Mouse (Mus musculus) stomach, embryonic 14.5 days (tissue): ENCODE data around the gene Hoxa2. TPM values are rescaled to one million over a fixed set of nuclear protein-coding genes. Genes with fewer than 3 reads are reported as not detected.

Experiments
- ATAC-seq: fragments of 200-750 bp; cut with Nextera tagmentation; 2 replicates; pipeline ENCODE4 v1.8.0; 2017; ENCODE audit warnings: low read depth, moderate TSS enrichment; ENCODE audit not compliant: insufficient number of reproducible peaks, insufficient read depth, low FRiP score
- H3K27ac ChIP-seq: fragments of 300-500 bp; sonication (generic); 2 replicates; pipeline ENCODE4 v1.5.1; 2014; ENCODE audit warnings: mild to moderate bottlenecking, low read length, moderate library complexity, mixed read lengths
- H3K27me3 ChIP-seq: fragments of 300-500 bp; sonication (generic); 2 replicates; pipeline ENCODE4 v1.6.1; 2014; ENCODE audit warnings: low read length, control low read depth, mixed read lengths; ENCODE audit not compliant: control insufficient read depth, insufficient read depth
- H3K36me3 ChIP-seq: fragments of 300-500 bp; sonication (generic); 2 replicates; pipeline ENCODE4 v1.6.1; 2014; ENCODE audit warnings: mild to moderate bottlenecking, control low read depth, low read length, moderate library complexity, mixed read lengths; ENCODE audit not compliant: control insufficient read depth, insufficient read depth
- H3K4me1 ChIP-seq: fragments of 300-500 bp; sonication (generic); 2 replicates; pipeline ENCODE4 v1.6.1; 2014; ENCODE audit warnings: low read length, control low read depth, mixed read lengths; ENCODE audit not compliant: control insufficient read depth, insufficient read depth
- H3K4me2 ChIP-seq: fragments of 300-500 bp; sonication (generic); replicated peaks from 2 replicates; pipeline ENCODE4 v1.6.1; 2014; ENCODE audit warnings: low read depth, low read length, control low read depth
- H3K4me3 ChIP-seq: fragments of 300-500 bp; sonication (generic); 2 replicates; pipeline ENCODE4 v1.5.1; 2014; ENCODE audit warnings: low read depth, low read length, control low read depth
- H3K9ac ChIP-seq: fragments of 300-500 bp; sonication (generic); replicated peaks from 2 replicates; pipeline ENCODE4 v1.6.1; 2014; ENCODE audit warnings: low read depth, mild to moderate bottlenecking, control low read depth, low read length, moderate library complexity, mixed read lengths
- H3K9me3 ChIP-seq: fragments of 300-500 bp; sonication (generic); 2 replicates; pipeline ENCODE4 v1.6.1; 2016; ENCODE audit warnings: low read depth, low read length, control low read depth; ENCODE audit not compliant: control insufficient read depth
- WGBS: fragments of 180-500 bp; shearing (Covaris S2); extraction: QIAGEN DNeasy Blood & Tissue Kit; methylation state at CpG from one replicate; pipeline ENCODE4 v1.1.7; 2014; 5-methylcytosine and 5-hydroxymethylcytosine counted together
- polyA plus RNA-seq: library from polyadenylated mRNA; unstranded; fragments of >200 nt; fragmentation: Nextera tagmentation; extraction: Ambion mirVana; gene quantifications from 2 replicates; pipeline ENCODE4 v1.2.1, GENCODE M21; 2014

The Hoxa2 gene
- polyA plus RNA-seq, 1 experiment from 2014 or later, result 17.4 TPM

- Histone ChIP-seq H3K9me3 (no peaks in the 10 kb centered on the region), H3K27ac (peak overlapping the region; percentile 97), H3K27me3 (no peaks in the 10 kb centered on the region), H3K36me3 (no peaks in the 10 kb centered on the region), H3K4me2 (peak overlapping the region; percentile 90), H3K4me1 (peaks cover 43% of the 10 kb centered on the region), H3K4me3 (no peak overlapping the region; the same call in 1 of the 2 replicates), H3K9ac (peak overlapping the region; percentile 22)
- 10% methylated on average over 10 of the region's 10 CpGs for WGBS
- ATAC-seq, result no peak
Observed at GRCm38 (mm10) chr6:52194690-52195089, 30.1 kb upstream of the Hoxa2 start.

GRCm38 (mm10) chr6:52191860-52192550 is 27.4 kb upstream of the Hoxa2 start:
- peak overlapping the region; percentile 74 for H3K9ac ChIP-seq
- peak overlapping the region; percentile 47 for H3K4me3 ChIP-seq
- under 1% methylated on average over 37 of the region's 55 CpGs for WGBS
- peaks cover 60% of the 10 kb centered on the region for H3K4me1 ChIP-seq
- no peaks in the 10 kb centered on the region for H3K9me3 ChIP-seq
- H3K27ac ChIP-seq, result peak overlapping the region; percentile 97
- no peaks in the 10 kb centered on the region for H3K27me3 ChIP-seq
- peak overlapping the region; percentile 90 for H3K4me2 ChIP-seq
- no peaks in the 10 kb centered on the region for H3K36me3 ChIP-seq
- ATAC-seq, result peak; percentile 74

GRCm38 (mm10) chr6:52190906-52191810 is 26.5 kb upstream of the Hoxa2 start, which contains the start of gene Hoxa4:
Gene Hoxa4, minus strand, starts transcription at chr6:52191753.
- WGBS, result 1% methylated on average over 63 of the region's 102 CpGs
- no peak for ATAC-seq

GRCm38 (mm10) chr6:52190410-52190809 is 25.8 kb upstream of the Hoxa2 start:
- H3K4me3 ChIP-seq, result peak overlapping the region; percentile 47
- H3K4me2 ChIP-seq, result peak overlapping the region; percentile 90
- H3K36me3 ChIP-seq, result 0 out of 2 replicates have a peak, but pooled peaks cover 2% of the 10 kb centered on the region
- WGBS, result 2% methylated on average over 23 of the region's 23 CpGs
- H3K27me3 ChIP-seq, result no peaks in the 10 kb centered on the region
- peak overlapping the region; percentile 98 for H3K27ac ChIP-seq
- H3K9me3 ChIP-seq, result no peaks in the 10 kb centered on the region
- H3K9ac ChIP-seq, result peak overlapping the region; percentile 97
- H3K4me1 ChIP-seq, result peaks cover 58% of the 10 kb centered on the region
- no peak for ATAC-seq

More at GRCm38 (mm10) chr6:52190906-52191810, 26.5 kb upstream of the Hoxa2 start, which contains the start of gene Hoxa4:
- Histone ChIP-seq H3K27me3 (no peaks in the 10 kb centered on the region), H3K27ac (peak within 1 kb of the TSS; percentile 98), H3K36me3 (0 out of 2 replicates have a peak, but pooled peaks cover 2% of the 10 kb centered on the region), H3K9ac (peak within 1 kb of the TSS; percentile 97), H3K4me1 (peaks cover 58% of the 10 kb centered on the region), H3K4me2 (peak within 1 kb of the TSS; percentile 90), H3K9me3 (no peaks in the 10 kb centered on the region), H3K4me3 (peak within 1 kb of the TSS; percentile 47)

- Histone ChIP-seq H3K4me3 (peak overlapping the region; percentile 47), H3K36me3 (0 out of 2 replicates have a peak, but pooled peaks cover 2% of the 10 kb centered on the region)
- 10% methylated on average over 8 of the region's 8 CpGs for WGBS
Observed at GRCm38 (mm10) chr6:52189909-52190308, 25.3 kb upstream of the Hoxa2 start.

GRCm38 (mm10) chr6:52189172-52189591 is 24.6 kb upstream of the Hoxa2 start:
- ATAC-seq, result peak; percentile 44; the same call in 1 of the 2 replicates
- no peaks in the 10 kb centered on the region for H3K9me3 ChIP-seq
- H3K4me2 ChIP-seq, result peak overlapping the region; percentile 90
- H3K4me3 ChIP-seq, result peak overlapping the region; percentile 47
- H3K4me1 ChIP-seq, result peaks cover 65% of the 10 kb centered on the region
- H3K9ac ChIP-seq, result peak overlapping the region; percentile 97
- H3K27ac ChIP-seq, result peak overlapping the region; percentile 98
- 0 out of 2 replicates have a peak, but pooled peaks cover 2% of the 10 kb centered on the region for H3K36me3 ChIP-seq
- WGBS, result 14% methylated on average over 5 of the region's 5 CpGs
- no peaks in the 10 kb centered on the region for H3K27me3 ChIP-seq

More at GRCm38 (mm10) chr6:52189909-52190308, 25.3 kb upstream of the Hoxa2 start:
- peaks cover 62% of the 10 kb centered on the region for H3K4me1 ChIP-seq
- peak overlapping the region; percentile 97 for H3K9ac ChIP-seq
- no peaks in the 10 kb centered on the region for H3K27me3 ChIP-seq
- no peak for ATAC-seq
- no peaks in the 10 kb centered on the region for H3K9me3 ChIP-seq
- H3K27ac ChIP-seq, result peak overlapping the region; percentile 98
- H3K4me2 ChIP-seq, result peak overlapping the region; percentile 90

GRCm38 (mm10) chr6:52186500-52186899 is 21.9 kb upstream of the Hoxa2 start:
- WGBS, result 35% methylated on average over 1 of the region's 1 CpGs
- Histone ChIP-seq H3K9me3 (no peaks in the 10 kb centered on the region), H3K27ac (peak overlapping the region; percentile 11; the same call in 1 of the 2 replicates)

GRCm38 (mm10) chr6:52185834-52186233 is 21.2 kb upstream of the Hoxa2 start:
- H3K9me3 ChIP-seq, result no peaks in the 10 kb centered on the region
- ATAC-seq, result no peak
- peak overlapping the region; percentile 24 for H3K4me2 ChIP-seq
- 29% methylated on average over 3 of the region's 3 CpGs for WGBS
- H3K4me3 ChIP-seq, result no peak overlapping the region
- no peaks in the 10 kb centered on the region for H3K27me3 ChIP-seq
- H3K27ac ChIP-seq, result peak overlapping the region; percentile 98; the same call in 1 of the 2 replicates
- peaks cover 5% of the 10 kb centered on the region; the same call in 1 of the 2 replicates for H3K36me3 ChIP-seq
- no peak overlapping the region for H3K9ac ChIP-seq
- H3K4me1 ChIP-seq, result peaks cover 81% of the 10 kb centered on the region

More at GRCm38 (mm10) chr6:52186500-52186899, 21.9 kb upstream of the Hoxa2 start:
- Histone ChIP-seq H3K9ac (no peak overlapping the region), H3K4me3 (no peak overlapping the region), H3K4me2 (no peak overlapping the region), H3K27me3 (no peaks in the 10 kb centered on the region), H3K36me3 (peaks cover 5% of the 10 kb centered on the region; the same call in 1 of the 2 replicates), H3K4me1 (peaks cover 74% of the 10 kb centered on the region)
- no peak for ATAC-seq
